In genomic region chr1:137020528-137020927, GRCm38 (mm10) we compare ENCODE assay signal across 25 mouse cellular contexts.
DNase-seq lines count a peak whose midpoint lies in the region; ATAC-seq and TF ChIP-seq lines count a peak whose summit lies in the region.
"Had no signal": no experiment of that assay in that cellular context is flagged by ENCODE, and none has a peak within 500 bp of the region (broad histone marks: within the 10 kb centered on the region; RNA-seq: fewer than 3 reads in every experiment).

No protein-coding gene starts in this region.

- CTCF ChIA-PET in Patski (lab: Charles Lee), result no interaction called here

- no peaks in the 10 kb centered on the region for H3K27me3 ChIP-seq in Patski
- no peaks in the 10 kb centered on the region for H3K27me3 ChIP-seq in intestine, embryonic 15.5 days (replicated peaks)
- H3K27me3 ChIP-seq in liver, embryonic 14.5 days (ENCODE audit: control insufficient read depth, insufficient read depth, low read length), result no peaks in the 10 kb centered on the region
- H3K27me3 ChIP-seq: embryonic facial prominence, embryonic 13.5 days; forebrain, embryonic 13.5 days; hindbrain, embryonic 15.5 days; limb, embryonic 15.5 days; midbrain, embryonic 12.5 days had no signal

- H3K9me3 ChIP-seq in intestine, embryonic 15.5 days, result no peaks in the 10 kb centered on the region
- H3K9me3 ChIP-seq in liver, embryonic 14.5 days (ENCODE audit: control insufficient read depth, low read length), result no peaks in the 10 kb centered on the region
- H3K9me3 ChIP-seq: embryonic facial prominence, embryonic 13.5 days; forebrain, embryonic 13.5 days; hindbrain, embryonic 15.5 days; limb, embryonic 15.5 days; midbrain, embryonic 12.5 days had no signal

- no peak for TF ChIP-seq CTCF in Patski (IDR thresholded peaks at IDR 0.05)
- TF ChIP-seq CTCF in liver, embryonic 14.5 days (IDR thresholded peaks at IDR 0.05; ENCODE audit: low read depth), result no peak

- POLR2A ChIA-PET in Patski (lab: Charles Lee), result no interaction called here

- H3K9ac ChIP-seq in intestine, embryonic 15.5 days, result no peak overlapping the region
- H3K9ac ChIP-seq in liver, embryonic 14.5 days (replicated peaks), result no peak overlapping the region
- H3K9ac ChIP-seq: embryonic facial prominence, embryonic 13.5 days; forebrain, embryonic 13.5 days; hindbrain, embryonic 15.5 days; limb, embryonic 15.5 days; midbrain, embryonic 12.5 days had no signal

- no peak overlapping the region for H3K27ac ChIP-seq in intestine, embryonic 15.5 days
- no peak overlapping the region for H3K27ac ChIP-seq in liver, embryonic 14.5 days
- H3K27ac ChIP-seq: embryonic facial prominence, embryonic 13.5 days; forebrain, embryonic 13.5 days; gastrocnemius, adult 2 months; hindbrain, embryonic 15.5 days; kidney, postnatal 0 days; limb, embryonic 15.5 days; midbrain, embryonic 12.5 days had no signal

- peak; percentile 88 for ATAC-seq in Patski
- peak; percentile 84 for ATAC-seq in intestine, embryonic 15.5 days
- ATAC-seq in liver, embryonic 14.5 days (ENCODE audit: insufficient read depth), result peak; percentile 31; the same call in 1 of the 2 replicates
- no peak for ATAC-seq in monocyte, adult 5-6 weeks (replicated peaks; ENCODE audit: insufficient number of reproducible peaks, low FRiP score, low TSS enrichment, poor library complexity, severe bottlenecking)
- ATAC-seq: activated CD4-positive, CD25-positive, alpha-beta regulatory T cell, adult 4 months; forebrain, embryonic 13.5 days had no signal

- DNase-seq in adrenal gland, postnatal 14 days, result peak; percentile 30
- no peak for DNase-seq in adrenal gland, adult 18-20 months (ENCODE audit: low spot score in 2 of 2)
- DNase-seq in Patski (ENCODE audit: low read depth, low spot score), result peak; percentile 13
- DNase-seq in liver, embryonic 14.5 days (ENCODE audit: low read depth in 3 of 3, low spot score in 3 of 3), result peak; percentile 13 to 29 (median 16)
- no peak for DNase-seq in frontal cortex, postnatal 25 days (ENCODE audit: low spot score in 2 of 2)
- DNase-seq in spleen, postnatal 36 days (ENCODE audit: low spot score in 2 of 2), result no peak
- DNase-seq: cerebellum, adult 11-12 months; cerebellum, postnatal 25 days; embryo, embryonic 11 days; gastrocnemius, adult 2 months; heart, postnatal 4 days; kidney, adult 11 months; left cerebral cortex, postnatal 4 days; lung, postnatal 10 days; thymus, adult 18-20 months had no signal

- no peak for TF ChIP-seq EP300 in liver, embryonic 14.5 days (IDR thresholded peaks at IDR 0.05; ENCODE audit: low read depth)

- H3K4me1 ChIP-seq in intestine, embryonic 15.5 days (replicated peaks), result no peaks in the 10 kb centered on the region
- H3K4me1 ChIP-seq in liver, embryonic 14.5 days (replicated peaks; ENCODE audit: control insufficient read depth in 2 of 2, insufficient read depth in 2 of 2, low read length in 1 of 2), result peaks cover 0 to 2% of the 10 kb centered on the region in 2 experiments; a peak in 1 of 4 replicates
- H3K4me1 ChIP-seq: embryonic facial prominence, embryonic 13.5 days; forebrain, embryonic 13.5 days; hindbrain, embryonic 15.5 days; limb, embryonic 15.5 days; midbrain, embryonic 12.5 days had no signal

- 55% methylated on average over 1 of the region's 1 CpGs for WGBS in intestine, embryonic 15.5 days
- whole genome bisulfite sequencing in liver, embryonic 14.5 days (ENCODE audit: insufficient replicate concordance), result 39% methylated on average over 1 of the region's 1 CpGs

- in situ Hi-C loops in Patski (cut with MboI; ENCODE audit: low pct_unique_long_range_greater_than_20kb), result no loop called here

- no peaks in the 10 kb centered on the region for H3K36me3 ChIP-seq in intestine, embryonic 15.5 days
- H3K36me3 ChIP-seq in liver, embryonic 14.5 days (replicated peaks; ENCODE audit: control insufficient read depth, insufficient read depth, low read depth), result no peaks in the 10 kb centered on the region
- H3K36me3 ChIP-seq: embryonic facial prominence, embryonic 13.5 days; hindbrain, embryonic 15.5 days; limb, embryonic 15.5 days; midbrain, embryonic 12.5 days had no signal

- H3K4me3 ChIP-seq in intestine, embryonic 15.5 days (replicated peaks), result no peak overlapping the region
- no peak overlapping the region for H3K4me3 ChIP-seq in liver, embryonic 14.5 days (ENCODE audit: insufficient read depth in 1 of 2, low read depth in 2 of 2, low read length in 2 of 2)
- H3K4me3 ChIP-seq: embryonic facial prominence, embryonic 13.5 days; erythroblast, embryonic 14.5 days; forebrain, embryonic 13.5 days; gastrocnemius, adult 2 months; hindbrain, embryonic 15.5 days; limb, embryonic 15.5 days; midbrain, embryonic 12.5 days had no signal

- no peak overlapping the region for H3K4me2 ChIP-seq in intestine, embryonic 15.5 days (replicated peaks)
- H3K4me2 ChIP-seq in liver, embryonic 14.5 days (ENCODE audit: low read depth), result no peak overlapping the region
- H3K4me2 ChIP-seq: embryonic facial prominence, embryonic 13.5 days; forebrain, embryonic 13.5 days; hindbrain, embryonic 15.5 days; limb, embryonic 15.5 days; midbrain, embryonic 12.5 days had no signal

Comparison
In these comparisons a context has a peak if more than half of its experiments do, and no peak if none do; other contexts are left out.
1. DNase-seq: peak in adrenal gland, postnatal 14 days (single experiment), Patski (single experiment) and liver, embryonic 14.5 days (3 of 3); none in adrenal gland, adult 18-20 months (0 of 2), frontal cortex, postnatal 25 days (0 of 2) and spleen, postnatal 36 days (0 of 2).